Comparison of ENCODE assay signal across 22 mouse cellular contexts in genomic region chr12:47275904-47276303, GRCm38 (mm10).
DNase-seq lines count a peak whose midpoint lies in the region; ATAC-seq and TF ChIP-seq lines count a peak whose summit lies in the region.
"Had no signal": no experiment of that assay in that cellular context is flagged by ENCODE, and none has a peak within 500 bp of the region (broad histone marks: within the 10 kb centered on the region; RNA-seq: fewer than 3 reads in every experiment).

No protein-coding gene starts in this region.

- no peak overlapping the region for H3K27ac ChIP-seq in hindbrain, postnatal 0 days
- H3K27ac ChIP-seq in liver, embryonic 11.5 days (ENCODE audit: low read depth, low read length) = no peak overlapping the region
- H3K27ac ChIP-seq: heart, embryonic 15.5 days; midbrain, embryonic 12.5 days had no signal

- H3K4me3 ChIP-seq in hindbrain, postnatal 0 days (ENCODE audit: low read length) = no peak overlapping the region
- no peak overlapping the region for H3K4me3 ChIP-seq in liver, embryonic 11.5 days (ENCODE audit: low read depth, low read length)
- H3K4me3 ChIP-seq: heart, embryonic 15.5 days; midbrain, embryonic 12.5 days; myocyte had no signal

- H3K27me3 ChIP-seq in hindbrain, postnatal 0 days (ENCODE audit: insufficient read depth, low read length) = no peaks in the 10 kb centered on the region
- H3K27me3 ChIP-seq in liver, embryonic 11.5 days (replicated peaks; ENCODE audit: control insufficient read depth, insufficient read depth, low read length) = no peaks in the 10 kb centered on the region
- H3K27me3 ChIP-seq: heart, embryonic 15.5 days; midbrain, embryonic 12.5 days had no signal

- no peaks in the 10 kb centered on the region for H3K4me1 ChIP-seq in hindbrain, postnatal 0 days (ENCODE audit: insufficient read depth, low read length)
- no peaks in the 10 kb centered on the region for H3K4me1 ChIP-seq in liver, embryonic 11.5 days (replicated peaks; ENCODE audit: control insufficient read depth, insufficient read depth, low read length)
- H3K4me1 ChIP-seq: heart, embryonic 15.5 days; midbrain, embryonic 12.5 days had no signal

- peak; percentile 2 for DNase-seq in layer of hippocampus, adult 9-11 months
- no peak for DNase-seq in layer of hippocampus, adult 11-12 months (ENCODE audit: low spot score)
- peak; percentile 48 for DNase-seq in brain, adult 2 months (ENCODE audit: low read depth, low spot score)
- DNase-seq in embryo, embryonic 11.5 days (ENCODE audit: low read depth, low spot score) = peak; percentile 2
- peak; percentile 33 for DNase-seq in hindbrain, postnatal 0 days (ENCODE audit: low spot score)
- no peak for DNase-seq in ovary, postnatal 14 days (ENCODE audit: low spot score)
- no peak for DNase-seq in cerebellum, postnatal 25 days
- no peak for DNase-seq in liver, embryonic 11.5 days (ENCODE audit: low spot score)
- DNase-seq: adrenal gland, postnatal 14 days; cerebellum, adult 2 months; gastrocnemius, postnatal 36 days; heart, postnatal 4 days; layer of hippocampus, postnatal 36 days; liver; lung, adult 18-20 months; right cerebral cortex, postnatal 4 days had no signal

- H3K9me3 ChIP-seq in hindbrain, postnatal 0 days (ENCODE audit: low read length) = no peaks in the 10 kb centered on the region
- H3K9me3 ChIP-seq in liver, embryonic 11.5 days (ENCODE audit: control insufficient read depth, low read length) = no peaks in the 10 kb centered on the region
- H3K9me3 ChIP-seq: G1E; heart, embryonic 15.5 days; midbrain, embryonic 12.5 days had no signal

- WGBS in hindbrain, postnatal 0 days = 40% methylated on average over 3 of the region's 3 CpGs
- WGBS in liver, embryonic 11.5 days = 72% methylated on average over 3 of the region's 3 CpGs

- H3K36me3 ChIP-seq in hindbrain, postnatal 0 days (ENCODE audit: insufficient read depth, low read length) = no peaks in the 10 kb centered on the region
- H3K36me3 ChIP-seq in liver, embryonic 11.5 days (ENCODE audit: control insufficient read depth, insufficient read depth, low read length) = no peaks in the 10 kb centered on the region
- H3K36me3 ChIP-seq: G1E; heart, embryonic 15.5 days; midbrain, embryonic 12.5 days had no signal

- H3K9ac ChIP-seq in hindbrain, postnatal 0 days (replicated peaks; ENCODE audit: low read length) = no peak overlapping the region
- no peak overlapping the region for H3K9ac ChIP-seq in liver, embryonic 11.5 days (ENCODE audit: low read depth, low read length)
- H3K9ac ChIP-seq: heart, embryonic 15.5 days; midbrain, embryonic 12.5 days had no signal

- no peak overlapping the region for H3K4me2 ChIP-seq in hindbrain, postnatal 0 days (ENCODE audit: low read depth, low read length)
- no peak overlapping the region for H3K4me2 ChIP-seq in liver, embryonic 11.5 days
- H3K4me2 ChIP-seq: heart, embryonic 15.5 days; midbrain, embryonic 12.5 days had no signal

- no peak for TF ChIP-seq CTCF in hindbrain, postnatal 0 days (IDR thresholded peaks at IDR 0.05; ENCODE audit: low read depth)

- peak; percentile 72; the same call in 1 of the 2 replicates for ATAC-seq in hindbrain, postnatal 0 days
- ATAC-seq in liver, embryonic 11.5 days (replicated peaks; ENCODE audit: low FRiP score) = no peak
- ATAC-seq: forebrain, embryonic 16.5 days; intestine, postnatal 0 days had no signal

Comparison
In these comparisons a context has a peak if more than half of its experiments do, and no peak if none do; other contexts are left out.
1. DNase-seq: peak in layer of hippocampus, adult 9-11 months (single experiment), brain, adult 2 months (single experiment), embryo, embryonic 11.5 days (single experiment) and hindbrain, postnatal 0 days (single experiment); none in layer of hippocampus, adult 11-12 months (single experiment), ovary, postnatal 14 days (single experiment), cerebellum, postnatal 25 days (0 of 2) and liver, embryonic 11.5 days (single experiment).